Mouse (Mus musculus) left cerebral cortex, adult 11 months (tissue): Measurements from ENCODE around the gene Vipr1.

Experiments
- DNase-seq: peaks from one replicate; pipeline ENCODE4 v3.0.0; 2022; ENCODE audit warnings: low spot score

The Vipr1 gene

GRCm38 (mm10) chr9:121635835-121636576 is 6.5 kb upstream of the Vipr1 start:
- no peak for DNase-seq

- DNase-seq, result peak; percentile 72
Observed at GRCm38 (mm10) chr9:121639790-121640189, 2.7 kb upstream of the Vipr1 start.

- DNase-seq, result no peak
Observed at GRCm38 (mm10) chr9:121641235-121641915, 1.1 kb upstream of the Vipr1 start.

GRCm38 (mm10) chr9:121642001-121642400 is 515 bp upstream of the Vipr1 start, which contains the start of gene Lyzl4:
Lyzl4 (minus strand) TSS chr9:121642096.
- peak; percentile 53 for DNase-seq

- no peak for DNase-seq
Observed at GRCm38 (mm10) chr9:121644855-121645254, 2.3 kb downstream of the Vipr1 start.

GRCm38 (mm10) chr9:121647026-121647425 is 4.5 kb downstream of the Vipr1 start:
- DNase-seq, result no peak

- DNase-seq, result no peak
Observed at GRCm38 (mm10) chr9:121653668-121654067, 11.2 kb downstream of the Vipr1 start.

- DNase-seq, result no peak
Observed at GRCm38 (mm10) chr9:121656322-121656721, 13.8 kb downstream of the Vipr1 start.

- DNase-seq, result no peak
Observed at GRCm38 (mm10) chr9:121657143-121657542, 14.6 kb downstream of the Vipr1 start.

GRCm38 (mm10) chr9:121658248-121658647 is 15.7 kb downstream of the Vipr1 start:
- DNase-seq, result no peak

- DNase-seq, result no peak
Observed at GRCm38 (mm10) chr9:121659791-121660190, 17.3 kb downstream of the Vipr1 start.

GRCm38 (mm10) chr9:121663467-121663866 is 21.0 kb downstream of the Vipr1 start:
- no peak for DNase-seq

GRCm38 (mm10) chr9:121664104-121664503 is 21.6 kb downstream of the Vipr1 start:
- DNase-seq, result peak; percentile 34

GRCm38 (mm10) chr9:121666957-121667630 is 24.6 kb downstream of the Vipr1 start:
- no peak for DNase-seq

- DNase-seq, result no peak
Observed at GRCm38 (mm10) chr9:121667822-121668221, 25.3 kb downstream of the Vipr1 start.

- DNase-seq, result no peak
Observed at GRCm38 (mm10) chr9:121669348-121669791, 26.9 kb downstream of the Vipr1 start.

- no peak for DNase-seq
Observed at GRCm38 (mm10) chr9:121671300-121671699, 28.8 kb downstream of the Vipr1 start.

- no peak for DNase-seq
Observed at GRCm38 (mm10) chr9:121672311-121672710, 29.8 kb downstream of the Vipr1 start.

- DNase-seq, result no peak
Observed at GRCm38 (mm10) chr9:121673716-121674115, 31.2 kb downstream of the Vipr1 start.

GRCm38 (mm10) chr9:121675011-121675410 is 32.5 kb downstream of the Vipr1 start:
- no peak for DNase-seq

- DNase-seq, result no peak
Observed at GRCm38 (mm10) chr9:121675556-121675955, 33.0 kb downstream of the Vipr1 start.

- no peak for DNase-seq
Observed at GRCm38 (mm10) chr9:121677069-121677468, 34.6 kb downstream of the Vipr1 start.

- DNase-seq, result no peak
Observed at GRCm38 (mm10) chr9:121677476-121677875, 35.0 kb downstream of the Vipr1 start.
